Mouse (Mus musculus) thymus, adult 2 months (tissue): ENCODE measurements at regions not wholly inside any gene's neighbourhood (a gene's known extent, or its start where the extent isn't known, plus 50 kb on each side); places are given as distances from the start of the nearest gene placed in this dataset.

ENCODE experiments used
- CTCF ChIP-seq: fragments of 200-500 bp; IDR thresholded peaks from 2 replicates; pipeline ENCODE4 v1.5.1; 2012; ENCODE audit warnings: mild to moderate bottlenecking, control low read depth, low read length, moderate library complexity, borderline replicate concordance; ENCODE audit not compliant: control insufficient read depth, poor library complexity, insufficient read depth; ENCODE audit errors: extremely low read depth
- POLR2A ChIP-seq: fragments of 200-500 bp; IDR thresholded peaks from 2 replicates; pipeline ENCODE4 v1.6.1; 2012; ENCODE audit warnings: mild to moderate bottlenecking, low read length, control low read depth, moderate library complexity; ENCODE audit not compliant: control insufficient read depth, poor library complexity, insufficient read depth; ENCODE audit errors: extremely low read depth

DNA sequence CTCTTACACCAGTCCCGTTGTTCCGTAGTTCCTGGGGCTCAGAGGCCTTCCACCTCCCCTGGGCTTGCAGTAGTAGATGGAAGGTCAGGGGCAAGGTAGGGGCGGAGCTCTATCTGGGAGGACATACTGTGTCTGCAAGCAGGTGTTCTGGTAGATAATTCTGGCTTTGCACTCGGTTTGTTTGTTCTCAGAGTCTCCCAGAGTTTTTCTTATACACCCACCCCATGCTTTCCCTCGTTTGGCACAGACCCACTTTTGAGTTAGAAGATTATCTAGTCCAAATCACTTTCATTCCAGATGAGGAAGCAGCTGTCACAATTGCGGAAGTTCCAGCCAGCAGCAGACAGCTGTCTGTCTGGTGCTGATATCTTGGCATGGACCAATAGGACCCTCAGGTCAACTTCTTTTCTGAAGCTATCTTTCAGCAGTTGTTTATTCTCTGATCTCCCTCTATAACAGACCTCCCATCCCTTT is 79.0 kb upstream of the Kif2a start:
- TF ChIP-seq CTCF: no peak
- TF ChIP-seq POLR2A: no peak
